Mouse (Mus musculus) splenic B cell, adult 2 months (primary cell): ENCODE measurements at regions not wholly inside any gene's neighbourhood (a gene's known extent, or its start where the extent isn't known, plus 50 kb on each side); places are given as distances from the start of the nearest gene placed in this dataset.
A peak's percentile ranks its signal among the peaks of the same experiment; 100 is the strongest.

Experiments
- DNase-seq: peaks from one replicate; pipeline ENCODE4 v3.0.0-alpha.2; 2011; ENCODE audit warnings: low read depth, low spot score
- H3K27me3 ChIP-seq: 2 replicates; pipeline ENCODE4 v1.6.1; 2012; ENCODE audit warnings: mild to moderate bottlenecking, low read length, moderate library complexity, mixed read lengths; ENCODE audit not compliant: control insufficient read depth, poor library complexity, insufficient read depth, severe bottlenecking
- H3K36me3 ChIP-seq: 2 replicates; pipeline ENCODE4 v1.6.1; 2012; ENCODE audit warnings: mild to moderate bottlenecking, low read length, moderate library complexity, mixed read lengths; ENCODE audit not compliant: control insufficient read depth, poor library complexity, insufficient read depth, severe bottlenecking

GRCm38 (mm10) chr6:122394160-122394559 lies 53.8 kb upstream of the Phc1 start:
- Histone ChIP-seq H3K27me3 (no peaks in the 10 kb centered on the region), H3K36me3 (no peaks in the 10 kb centered on the region)
- DNase-seq: no peak

DNA sequence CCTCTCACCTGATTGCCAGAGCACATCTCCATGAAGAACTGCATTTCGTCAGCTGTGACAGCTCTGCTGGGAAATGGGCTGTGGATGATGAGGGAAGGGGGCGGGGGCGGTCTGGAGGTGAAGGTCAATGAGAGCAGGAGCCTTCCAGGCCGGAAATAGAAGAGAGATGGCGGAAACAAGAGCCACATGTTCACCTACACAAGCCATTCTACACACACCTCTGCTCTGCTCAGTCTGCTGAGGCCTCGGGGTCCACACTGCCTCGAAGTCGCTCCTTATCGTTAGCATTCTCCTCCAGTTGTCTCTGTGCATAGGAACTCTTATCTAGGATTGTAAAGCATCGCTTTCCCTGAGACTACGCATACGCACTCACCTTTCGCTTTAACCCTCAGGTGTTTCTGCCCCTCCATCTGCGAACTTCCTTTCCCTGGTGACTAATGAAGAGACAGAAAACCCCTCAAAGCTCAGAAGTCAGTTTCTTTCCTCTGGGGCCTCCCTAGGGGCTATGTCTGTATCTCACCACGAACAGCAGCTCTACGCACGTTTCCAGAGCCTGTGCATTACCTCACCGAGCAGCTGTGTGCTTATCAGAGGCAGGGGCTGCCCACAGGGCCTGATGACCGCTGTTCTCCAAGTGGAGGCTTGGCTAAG lies 53.0 kb upstream of the Phc1 start:
- no peaks in the 10 kb centered on the region for H3K36me3 ChIP-seq
- DNase-seq: no peak
- no peaks in the 10 kb centered on the region for H3K27me3 ChIP-seq

DNA sequence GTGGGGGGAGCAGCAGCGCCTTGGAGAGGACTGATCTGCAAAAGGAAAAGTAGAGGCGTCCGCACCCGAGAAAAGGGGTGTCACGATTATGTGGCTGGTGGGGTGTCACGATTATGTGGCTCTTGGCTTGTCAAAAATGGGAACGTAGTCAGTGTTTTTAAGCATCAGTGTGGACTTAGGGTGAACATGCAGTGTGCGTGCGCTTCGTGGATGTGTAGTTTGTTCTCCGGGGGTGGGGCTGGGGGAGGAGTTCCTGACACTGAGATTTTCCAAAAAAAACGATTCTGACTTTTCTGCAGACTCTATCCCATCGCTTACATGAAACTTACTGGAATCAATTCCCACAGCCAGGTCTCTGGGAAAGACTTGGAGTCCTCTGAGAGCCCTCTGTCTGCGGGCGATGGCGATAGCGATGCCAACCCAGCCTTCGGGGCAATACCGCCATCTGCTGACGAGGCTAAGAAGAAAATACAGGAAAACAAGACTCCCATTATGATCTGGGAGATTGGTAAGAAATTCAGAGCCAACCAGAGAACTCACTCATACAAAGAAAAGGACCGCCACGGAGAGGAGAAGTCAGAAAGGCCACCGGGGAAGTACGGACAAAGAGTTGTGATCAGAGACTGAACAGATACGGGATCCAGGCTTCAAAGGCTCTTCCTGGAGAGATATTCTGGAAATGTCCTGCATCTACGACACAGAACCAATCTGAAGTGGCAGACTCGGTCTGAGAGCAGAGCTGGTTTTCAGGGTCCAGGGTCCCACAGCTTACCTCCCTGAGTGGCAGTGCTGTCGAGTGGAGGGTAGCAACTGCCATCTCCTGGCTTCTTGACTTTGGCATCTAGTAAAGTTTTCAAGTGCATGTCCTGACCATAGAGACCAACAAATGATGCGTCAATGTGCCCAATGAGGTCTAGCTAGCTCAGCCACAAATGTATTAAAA lies 51.6 kb upstream of the Phc1 start:
- Histone ChIP-seq H3K27me3 (no peaks in the 10 kb centered on the region), H3K36me3 (no peaks in the 10 kb centered on the region)
- peak; percentile 54 for DNase-seq

DNA sequence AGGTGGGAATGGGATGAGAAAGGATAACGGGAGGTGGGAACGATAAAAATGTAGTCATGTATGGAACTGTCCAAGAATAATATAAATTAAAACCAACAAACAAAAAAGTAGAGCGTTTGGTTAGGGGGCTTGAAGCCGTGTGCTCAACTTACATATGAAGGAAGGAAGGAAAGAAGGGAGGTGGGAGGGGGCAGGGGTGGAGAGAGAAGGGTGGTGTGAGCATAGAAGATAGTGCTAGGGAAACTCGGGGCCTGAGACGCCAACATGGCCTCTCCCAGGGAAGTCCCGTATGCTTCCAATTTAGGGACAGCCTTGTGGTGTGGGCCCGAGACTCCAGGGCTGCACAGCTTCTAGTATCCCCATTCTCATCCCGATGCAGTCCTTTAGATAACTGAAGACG lies 50.8 kb upstream of the Phc1 start:
- Histone ChIP-seq H3K36me3 (no peaks in the 10 kb centered on the region), H3K27me3 (no peaks in the 10 kb centered on the region)
- DNase-seq: no peak

DNA sequence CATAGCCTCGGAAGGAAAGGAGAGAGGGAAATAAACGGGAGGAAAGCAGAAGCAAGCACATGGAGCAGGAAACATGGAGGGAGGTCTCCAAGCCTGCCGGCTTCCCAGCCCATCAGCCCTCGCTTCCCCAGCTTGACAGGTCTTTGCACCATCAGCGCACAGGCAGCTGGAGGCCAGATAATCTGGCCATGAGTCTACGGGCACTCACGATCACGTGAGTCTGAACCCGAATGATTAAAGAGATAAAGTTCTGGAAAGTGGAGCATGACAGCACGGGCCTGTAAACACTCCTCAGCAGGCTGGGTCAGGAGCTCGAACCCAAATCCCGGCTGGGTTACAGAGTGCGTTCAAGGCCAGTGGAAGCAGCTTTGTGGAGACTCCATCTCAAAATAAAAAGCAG lies 50.4 kb upstream of the Phc1 start:
- DNase-seq: no peak
- no peaks in the 10 kb centered on the region for H3K27me3 ChIP-seq
- H3K36me3 ChIP-seq: no peaks in the 10 kb centered on the region
